Mouse (Mus musculus) forebrain, embryonic 15.5 days (tissue): ENCODE measurements around the gene Tvp23b. TPM values are rescaled to one million over a fixed set of nuclear protein-coding genes. Genes with fewer than 3 reads are reported as not detected.

Experiments used
- ATAC-seq: fragments of 200-750 bp; cut with Nextera tagmentation; replicated peaks from 2 replicates; pipeline ENCODE4 v1.8.0; 2017; ENCODE audit warnings: mild to moderate bottlenecking, moderate TSS enrichment, moderate library complexity
- H3K27ac ChIP-seq: fragments of 300-500 bp; sonication (generic); replicated peaks from 2 replicates; pipeline ENCODE4 v1.5.1; 2015; ENCODE audit warnings: mild to moderate bottlenecking, inconsistent platforms
- H3K27me3 ChIP-seq: fragments of 300-500 bp; sonication (generic); 2 replicates; pipeline ENCODE4 v1.6.1; 2015; ENCODE audit warnings: inconsistent platforms
- H3K36me3 ChIP-seq: fragments of 300-500 bp; sonication (generic); 2 replicates; pipeline ENCODE4 v1.6.1; 2015; ENCODE audit warnings: mild to moderate bottlenecking, inconsistent platforms
- H3K4me1 ChIP-seq: fragments of 300-500 bp; sonication (generic); 2 replicates; pipeline ENCODE4 v1.6.1; 2015; ENCODE audit warnings: inconsistent platforms
- H3K4me2 ChIP-seq: fragments of 300-500 bp; sonication (generic); replicated peaks from 2 replicates; pipeline ENCODE4 v1.6.1; 2015; ENCODE audit warnings: mild to moderate bottlenecking, inconsistent platforms
- H3K4me3 ChIP-seq: fragments of 300-500 bp; sonication (generic); 2 replicates; pipeline ENCODE4 v1.5.1; 2015; ENCODE audit warnings: mild to moderate bottlenecking, inconsistent platforms
- H3K9ac ChIP-seq: fragments of 300-500 bp; sonication (generic); replicated peaks from 2 replicates; pipeline ENCODE4 v1.6.1; 2015; ENCODE audit warnings: mild to moderate bottlenecking, inconsistent platforms
- H3K9me3 ChIP-seq: fragments of 300-500 bp; sonication (generic); 2 replicates; pipeline ENCODE4 v1.6.1; 2016; ENCODE audit warnings: inconsistent platforms
- WGBS: fragments of 180-500 bp; shearing (Covaris S2); methylation state at CpG from one replicate; pipeline ENCODE4 v1.1.7; 2015; ENCODE audit warnings: mixed read lengths; 5-methylcytosine and 5-hydroxymethylcytosine counted together
- polyA plus RNA-seq: library from polyadenylated mRNA; unstranded; fragments of >200 nt; fragmentation: Nextera tagmentation; extraction: Ambion mirVana; gene quantifications from 2 replicates; pipeline ENCODE4 v1.2.1, GENCODE M21; 2015

Tvp23b gene
- polyA plus RNA-seq, 1 experiment from 2014 or later, result 59.1 TPM

GRCm38 (mm10) chr11:62903871-62904495 lies 24.7 kb downstream of the Tvp23b start:
- no peaks in the 10 kb centered on the region for H3K27me3 ChIP-seq

DNA sequence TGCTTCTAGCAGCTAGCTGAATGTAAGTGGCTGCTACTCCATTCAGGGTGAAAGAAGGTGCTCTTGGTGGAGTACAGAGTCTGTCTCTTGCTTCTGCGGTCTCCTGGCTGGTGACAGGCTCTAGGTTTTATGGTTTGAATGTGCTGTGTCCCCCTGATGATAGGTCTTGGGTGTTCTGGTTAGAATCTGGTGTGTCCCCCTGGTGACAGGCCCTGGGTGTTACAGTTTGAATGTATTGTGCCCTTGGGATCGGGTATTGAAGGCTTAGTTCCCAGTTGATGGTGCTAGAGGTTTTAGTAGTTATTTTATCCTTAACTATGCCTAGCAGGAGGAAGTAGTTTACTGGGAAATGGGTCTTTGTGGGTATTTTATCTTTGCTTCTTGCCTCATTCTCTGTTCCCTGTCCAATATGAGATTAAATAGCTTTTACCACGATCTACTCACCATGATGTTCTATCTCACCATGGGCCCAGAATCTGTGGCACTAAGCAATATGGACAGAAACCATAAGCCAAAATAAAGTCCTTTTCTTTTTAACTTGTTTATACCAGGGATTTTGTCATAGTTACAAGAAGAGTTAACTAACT lies 30.6 kb downstream of the Tvp23b start:
- no peaks in the 10 kb centered on the region for H3K27me3 ChIP-seq
- H3K9me3 ChIP-seq, result no peaks in the 10 kb centered on the region
- no peak for ATAC-seq
- H3K4me3 ChIP-seq, result no peak overlapping the region
- no peak overlapping the region for H3K27ac ChIP-seq
- no peak overlapping the region for H3K4me2 ChIP-seq
- no peaks in the 10 kb centered on the region for H3K36me3 ChIP-seq
- H3K4me1 ChIP-seq, result peaks cover 3% of the 10 kb centered on the region; the same call in 1 of the 2 replicates
- 75% methylated on average over 3 of the region's 3 CpGs for WGBS
- no peak overlapping the region for H3K9ac ChIP-seq

More at GRCm38 (mm10) chr11:62903871-62904495, 24.7 kb downstream of the Tvp23b start:
- Histone ChIP-seq H3K36me3 (no peaks in the 10 kb centered on the region), H3K9ac (no peak overlapping the region), H3K27ac (no peak overlapping the region), H3K9me3 (no peaks in the 10 kb centered on the region), H3K4me3 (no peak overlapping the region), H3K4me2 (no peak overlapping the region), H3K4me1 (no peaks in the 10 kb centered on the region)
- ATAC-seq, result no peak
- 35% methylated on average over 6 of the region's 6 CpGs for WGBS

DNA sequence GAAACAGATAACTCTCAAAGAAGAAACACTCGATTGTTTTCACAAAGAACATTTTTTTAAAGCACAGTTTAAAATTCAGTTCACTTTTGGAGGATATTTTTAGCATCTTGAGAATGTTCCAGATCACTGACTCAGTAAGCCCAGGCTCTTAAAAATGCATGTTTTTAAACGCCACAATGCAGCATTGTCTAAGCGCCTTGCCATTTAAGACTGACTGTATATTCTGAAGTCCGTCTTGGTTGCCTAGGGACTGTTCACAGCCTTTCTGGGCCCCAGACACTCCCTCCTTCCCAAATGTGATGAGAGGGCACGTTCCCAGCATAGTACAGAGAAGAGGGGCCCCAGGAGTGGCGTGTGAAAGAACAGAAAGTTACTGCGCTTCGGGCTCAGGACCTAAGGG lies 32.1 kb downstream of the Tvp23b start:
- Histone ChIP-seq H3K36me3 (no peaks in the 10 kb centered on the region), H3K27ac (no peak overlapping the region), H3K4me2 (no peak overlapping the region), H3K4me1 (peaks cover 3% of the 10 kb centered on the region; the same call in 1 of the 2 replicates), H3K4me3 (no peak overlapping the region), H3K27me3 (no peaks in the 10 kb centered on the region), H3K9me3 (no peaks in the 10 kb centered on the region), H3K9ac (no peak overlapping the region)
- no peak for ATAC-seq
- WGBS, result 43% methylated on average over 8 of the region's 8 CpGs

DNA sequence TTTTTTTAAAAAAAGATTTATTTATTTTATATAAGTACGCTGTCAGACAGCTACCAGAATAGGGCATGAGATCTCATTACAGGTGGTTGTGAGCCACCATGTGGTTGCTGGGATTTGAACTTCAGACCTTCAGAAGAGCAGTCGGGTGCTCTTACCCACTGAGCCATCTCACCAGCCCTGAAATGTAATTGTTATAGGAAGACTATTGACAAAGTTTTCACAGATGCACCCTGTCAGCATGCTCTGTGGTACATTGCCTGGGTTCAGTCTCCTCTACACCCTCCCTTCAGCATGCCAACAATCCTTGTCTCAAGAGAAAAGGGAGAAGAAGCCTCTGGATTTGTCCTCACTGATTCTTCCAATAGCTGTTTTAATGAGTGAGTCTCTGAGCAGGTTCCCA lies 33.9 kb downstream of the Tvp23b start:
- Histone ChIP-seq H3K36me3 (no peaks in the 10 kb centered on the region), H3K9ac (no peak overlapping the region), H3K27me3 (no peaks in the 10 kb centered on the region), H3K9me3 (no peaks in the 10 kb centered on the region), H3K4me2 (no peak overlapping the region), H3K4me3 (no peak overlapping the region), H3K4me1 (peaks cover 3% of the 10 kb centered on the region; the same call in 1 of the 2 replicates), H3K27ac (no peak overlapping the region)
- no peak for ATAC-seq
- 88% methylated on average over 2 of the region's 2 CpGs for WGBS

GRCm38 (mm10) chr11:62914532-62914931 lies 35.3 kb downstream of the Tvp23b start:
- no peak for ATAC-seq
- 68% methylated on average over 6 of the region's 6 CpGs for WGBS
- no peaks in the 10 kb centered on the region for H3K36me3 ChIP-seq
- no peak overlapping the region for H3K4me3 ChIP-seq
- no peaks in the 10 kb centered on the region for H3K9me3 ChIP-seq
- peaks cover 3% of the 10 kb centered on the region; the same call in 1 of the 2 replicates for H3K4me1 ChIP-seq
- no peaks in the 10 kb centered on the region for H3K27me3 ChIP-seq
- no peak overlapping the region for H3K4me2 ChIP-seq
- no peak overlapping the region for H3K27ac ChIP-seq
- H3K9ac ChIP-seq, result no peak overlapping the region

GRCm38 (mm10) chr11:62915486-62915885 lies 36.2 kb downstream of the Tvp23b start:
- no peak overlapping the region for H3K4me2 ChIP-seq
- H3K4me1 ChIP-seq, result peaks cover 7% of the 10 kb centered on the region; the same call in 1 of the 2 replicates
- H3K27ac ChIP-seq, result no peak overlapping the region
- no peak overlapping the region for H3K9ac ChIP-seq
- H3K9me3 ChIP-seq, result no peaks in the 10 kb centered on the region
- no peak for ATAC-seq
- WGBS, result 89% methylated on average over 2 of the region's 2 CpGs
- H3K4me3 ChIP-seq, result no peak overlapping the region
- H3K36me3 ChIP-seq, result no peaks in the 10 kb centered on the region
- H3K27me3 ChIP-seq, result no peaks in the 10 kb centered on the region

- ATAC-seq, result no peak
- 52% methylated on average over 2 of the region's 2 CpGs for WGBS
Observed at GRCm38 (mm10) chr11:62916765-62917164, 37.5 kb downstream of the Tvp23b start.

DNA sequence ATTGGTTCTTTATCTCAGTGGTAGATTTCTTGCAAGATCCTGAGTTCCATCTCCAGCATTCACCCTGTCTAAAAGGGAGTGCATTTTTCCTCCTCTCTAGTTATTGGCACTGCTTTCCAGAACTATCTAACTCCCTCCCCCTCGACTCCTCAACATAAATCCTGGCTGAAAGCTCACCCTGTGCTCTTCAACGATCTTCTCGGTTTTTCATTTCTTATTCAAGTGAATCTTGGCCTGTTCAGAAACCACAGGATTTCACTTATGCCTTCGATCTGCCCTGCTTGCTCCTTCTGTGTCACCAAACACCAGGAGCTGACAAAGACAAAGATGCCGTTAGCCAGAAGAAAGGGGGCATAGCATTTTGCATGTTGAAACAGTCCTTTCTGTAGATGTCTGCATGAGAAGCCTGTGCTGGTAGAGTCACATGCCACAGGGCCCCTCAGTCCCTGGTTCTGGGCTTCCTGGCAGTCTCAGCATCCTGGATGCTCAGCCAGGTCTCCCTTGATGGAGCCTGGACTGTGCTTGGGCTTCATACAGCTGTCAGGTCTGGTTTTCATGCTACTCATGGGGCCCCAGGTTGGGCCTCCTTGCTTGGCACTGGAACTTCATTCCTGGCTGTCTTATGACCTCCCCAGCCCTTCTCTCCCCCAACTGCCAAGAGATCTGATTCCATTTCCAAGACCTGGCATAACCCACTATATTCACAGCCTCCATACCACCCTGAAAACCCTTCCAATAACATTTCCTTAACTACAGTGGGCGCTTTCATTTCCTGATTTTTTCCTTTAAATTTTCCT lies 40.9 kb downstream of the Tvp23b start:
- 77% methylated on average over 6 of the region's 6 CpGs for WGBS
- H3K27me3 ChIP-seq, result no peaks in the 10 kb centered on the region
- H3K4me3 ChIP-seq, result no peak overlapping the region
- H3K27ac ChIP-seq, result 0 out of 2 replicates have a peak overlapping the region, but pooled peaks have one; percentile 15
- peaks cover 9% of the 10 kb centered on the region; the same call in 1 of the 2 replicates for H3K4me1 ChIP-seq
- no peaks in the 10 kb centered on the region for H3K9me3 ChIP-seq
- no peak for ATAC-seq
- H3K9ac ChIP-seq, result no peak overlapping the region
- H3K36me3 ChIP-seq, result no peaks in the 10 kb centered on the region
- no peak overlapping the region for H3K4me2 ChIP-seq

More at GRCm38 (mm10) chr11:62916765-62917164, 37.5 kb downstream of the Tvp23b start:
- H3K9ac ChIP-seq, result no peak overlapping the region
- H3K4me2 ChIP-seq, result no peak overlapping the region
- no peaks in the 10 kb centered on the region for H3K36me3 ChIP-seq
- no peak overlapping the region for H3K27ac ChIP-seq
- H3K27me3 ChIP-seq, result no peaks in the 10 kb centered on the region
- no peaks in the 10 kb centered on the region for H3K9me3 ChIP-seq
- no peak overlapping the region for H3K4me3 ChIP-seq
- peaks cover 9% of the 10 kb centered on the region; the same call in 1 of the 2 replicates for H3K4me1 ChIP-seq

- Histone ChIP-seq H3K9ac (no peak overlapping the region), H3K9me3 (no peaks in the 10 kb centered on the region), H3K4me1 (peaks cover 9% of the 10 kb centered on the region; the same call in 1 of the 2 replicates), H3K4me2 (peak overlapping the region; percentile 36), H3K27me3 (no peaks in the 10 kb centered on the region), H3K27ac (no peak overlapping the region), H3K4me3 (peak overlapping the region; percentile 31), H3K36me3 (no peaks in the 10 kb centered on the region)
- WGBS, result 21% methylated on average over 6 of the region's 6 CpGs
- no peak for ATAC-seq
Observed at GRCm38 (mm10) chr11:62920743-62921050, 41.4 kb downstream of the Tvp23b start.

GRCm38 (mm10) chr11:62921052-62921977 lies 42.1 kb downstream of the Tvp23b start:
- no peaks in the 10 kb centered on the region for H3K27me3 ChIP-seq
- no peaks in the 10 kb centered on the region for H3K9me3 ChIP-seq
- peak overlapping the region; percentile 4; the same call in 1 of the 2 replicates for H3K9ac ChIP-seq
- peak overlapping the region; percentile 31 for H3K4me3 ChIP-seq
- peak overlapping the region; percentile 36 for H3K4me2 ChIP-seq
- H3K36me3 ChIP-seq, result no peaks in the 10 kb centered on the region
- peak overlapping the region; percentile 44; the same call in 1 of the 2 replicates for H3K27ac ChIP-seq
- WGBS, result 33% methylated on average over 25 of the region's 25 CpGs
- ATAC-seq, result peak; percentile 94
- peaks cover 9% of the 10 kb centered on the region; the same call in 1 of the 2 replicates for H3K4me1 ChIP-seq

- H3K27ac ChIP-seq, result no peak overlapping the region
- WGBS, result 91% methylated on average over 6 of the region's 6 CpGs
- no peak overlapping the region for H3K4me3 ChIP-seq
- no peak overlapping the region for H3K4me2 ChIP-seq
- ATAC-seq, result no peak
- H3K27me3 ChIP-seq, result no peaks in the 10 kb centered on the region
- H3K4me1 ChIP-seq, result peaks cover 9% of the 10 kb centered on the region; the same call in 1 of the 2 replicates
- H3K36me3 ChIP-seq, result no peaks in the 10 kb centered on the region
- no peak overlapping the region for H3K9ac ChIP-seq
- no peaks in the 10 kb centered on the region for H3K9me3 ChIP-seq
Observed at GRCm38 (mm10) chr11:62924091-62924761, 45.0 kb downstream of the Tvp23b start.
